Mouse (Mus musculus) splenic B cell, adult 2 months (primary cell): ENCODE results near the gene Ganab.

Experiments
- DNase-seq: peaks from one replicate; pipeline ENCODE4 v3.0.0-alpha.2; 2011; ENCODE audit warnings: low read depth, low spot score
- H3K27me3 ChIP-seq: 2 replicates; pipeline ENCODE4 v1.6.1; 2012; ENCODE audit warnings: mild to moderate bottlenecking, low read length, moderate library complexity, mixed read lengths; ENCODE audit not compliant: control insufficient read depth, poor library complexity, insufficient read depth, severe bottlenecking
- H3K36me3 ChIP-seq: 2 replicates; pipeline ENCODE4 v1.6.1; 2012; ENCODE audit warnings: mild to moderate bottlenecking, low read length, moderate library complexity, mixed read lengths; ENCODE audit not compliant: control insufficient read depth, poor library complexity, insufficient read depth, severe bottlenecking

Gene Ganab

DNA sequence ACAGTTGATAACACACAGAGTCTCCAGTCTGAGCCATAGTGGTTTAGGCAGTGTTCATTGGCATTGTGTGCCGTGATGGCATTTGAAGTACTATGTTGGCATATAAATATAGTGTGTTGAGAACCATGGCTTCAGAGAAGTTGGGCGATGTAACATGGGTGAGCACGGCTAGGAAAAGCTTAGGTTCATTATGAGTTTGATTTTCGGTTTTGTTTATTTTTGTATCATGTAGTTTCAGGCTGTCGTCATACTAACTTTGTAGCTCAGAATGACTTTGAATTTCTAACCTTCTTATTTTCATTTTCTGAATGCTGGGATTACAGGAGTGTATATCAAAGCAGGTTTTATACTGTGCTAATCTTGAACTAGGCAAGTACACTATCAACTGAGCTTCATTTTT, 5.5 kb downstream of the Ganab start:
- no peak for DNase-seq
- H3K27me3 ChIP-seq, result no peaks in the 10 kb centered on the region
- H3K36me3 ChIP-seq, result peaks cover 16% of the 10 kb centered on the region

DNA sequence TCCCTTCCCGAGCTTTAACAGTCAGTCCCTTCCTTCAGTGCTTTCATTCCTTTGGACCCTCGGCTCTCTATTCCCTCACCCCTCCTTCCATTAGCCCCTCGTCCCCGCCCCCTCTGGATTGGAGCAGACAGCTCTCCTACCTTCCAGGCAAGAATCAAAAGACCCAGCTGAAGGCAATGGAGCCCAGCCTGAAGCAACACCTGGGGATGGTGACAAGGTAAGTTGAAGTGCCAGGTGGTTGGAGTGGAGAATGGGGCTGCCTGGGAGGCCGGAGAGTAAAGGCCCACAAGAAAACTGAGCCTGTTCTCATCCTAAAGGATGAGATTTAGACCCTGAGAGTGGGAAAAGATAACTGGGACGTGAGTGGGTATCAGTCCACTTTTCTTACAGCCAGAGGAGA, 10.7 kb downstream of the Ganab start:
- peaks cover 30% of the 10 kb centered on the region for H3K36me3 ChIP-seq
- DNase-seq, result no peak

DNA sequence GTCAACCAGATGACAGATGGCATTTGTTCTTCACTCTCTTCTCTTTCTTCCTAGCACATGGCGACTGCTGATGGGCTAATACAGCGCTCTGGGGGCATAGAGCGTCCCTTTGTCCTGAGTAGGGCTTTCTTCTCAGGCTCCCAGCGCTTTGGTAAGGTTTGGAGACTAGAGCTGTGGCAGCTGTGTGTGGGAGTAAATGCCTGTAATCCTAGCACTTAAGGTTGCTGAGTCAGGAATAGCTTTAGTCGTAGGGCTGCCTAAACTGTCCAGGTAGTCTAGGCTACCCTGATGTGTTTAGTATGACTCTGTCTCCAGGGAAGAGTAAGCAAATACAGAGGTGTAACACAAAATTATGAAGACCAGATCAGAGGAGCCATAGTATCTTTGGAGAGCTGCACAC, 13.9 kb downstream of the Ganab start:
- H3K27me3 ChIP-seq, result no peaks in the 10 kb centered on the region
- no peak for DNase-seq

More for the DNA sequence above, 10.7 kb downstream of the Ganab start:
- H3K27me3 ChIP-seq, result no peaks in the 10 kb centered on the region

DNA sequence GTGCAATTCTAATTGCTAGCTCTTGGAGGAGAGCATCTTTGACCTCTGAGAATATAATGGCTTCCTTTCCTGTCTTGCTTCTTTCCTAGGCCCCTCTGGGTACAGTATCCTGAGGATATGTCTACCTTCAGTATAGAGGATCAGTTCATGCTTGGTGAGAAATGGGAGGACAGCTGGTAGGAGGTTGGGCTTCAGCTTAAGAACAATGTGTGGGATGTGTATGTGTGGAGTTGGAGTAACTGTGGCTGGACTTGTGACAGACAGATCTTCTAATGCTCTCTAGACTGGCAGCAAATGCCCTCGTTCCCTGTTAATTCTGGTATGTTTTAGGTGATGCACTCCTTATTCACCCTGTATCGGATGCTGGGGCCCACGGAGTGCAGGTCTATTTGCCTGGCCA, 16.3 kb downstream of the Ganab start:
- DNase-seq, result no peak
- H3K27me3 ChIP-seq, result no peaks in the 10 kb centered on the region
- peaks cover 23% of the 10 kb centered on the region for H3K36me3 ChIP-seq

More for the DNA sequence above, 13.9 kb downstream of the Ganab start:
- peaks cover 34% of the 10 kb centered on the region for H3K36me3 ChIP-seq

DNA sequence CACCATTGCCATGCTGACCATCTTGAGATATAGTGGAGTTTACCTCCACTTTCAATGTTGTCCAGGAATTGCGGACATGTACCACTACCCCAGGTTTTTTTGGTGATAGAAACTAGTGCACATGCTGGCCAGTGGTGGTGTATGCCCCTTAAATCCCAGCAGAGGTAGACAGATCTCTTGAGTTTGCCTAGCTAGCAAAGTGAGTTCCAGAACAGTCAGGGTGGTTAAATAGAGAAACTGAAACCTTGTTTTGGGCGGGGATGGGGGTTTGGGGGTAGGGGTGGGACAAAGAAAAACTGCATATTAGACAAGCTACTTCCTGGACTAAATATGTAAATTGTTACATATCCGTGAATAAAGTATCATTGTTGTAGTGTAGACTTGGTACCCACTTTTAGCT, 21.1 kb downstream of the Ganab start:
- Histone ChIP-seq H3K27me3 (no peaks in the 10 kb centered on the region), H3K36me3 (peaks cover 9% of the 10 kb centered on the region)
- DNase-seq, result peak; percentile 37

DNA sequence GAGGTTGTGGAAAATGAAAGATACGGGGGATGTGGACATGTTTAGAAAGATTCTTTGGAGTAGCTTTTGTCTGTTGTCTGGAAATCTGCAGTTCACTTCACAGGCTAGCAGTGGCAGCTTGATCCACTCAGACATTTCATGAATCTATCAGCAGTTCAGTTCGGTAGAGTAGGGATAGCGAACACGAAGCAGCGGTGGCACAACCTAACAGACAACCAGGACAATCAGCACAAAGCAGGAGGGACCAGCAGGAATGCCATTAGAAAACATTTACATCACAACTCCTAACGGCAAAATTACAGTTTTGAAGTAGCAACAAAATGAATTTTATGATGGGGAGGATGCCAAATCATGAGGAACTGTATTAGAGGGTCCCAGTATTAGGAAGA, 21.8 kb downstream of the Ganab start:
- DNase-seq, result no peak
- Histone ChIP-seq H3K36me3 (peaks cover 3% of the 10 kb centered on the region), H3K27me3 (no peaks in the 10 kb centered on the region)

DNA sequence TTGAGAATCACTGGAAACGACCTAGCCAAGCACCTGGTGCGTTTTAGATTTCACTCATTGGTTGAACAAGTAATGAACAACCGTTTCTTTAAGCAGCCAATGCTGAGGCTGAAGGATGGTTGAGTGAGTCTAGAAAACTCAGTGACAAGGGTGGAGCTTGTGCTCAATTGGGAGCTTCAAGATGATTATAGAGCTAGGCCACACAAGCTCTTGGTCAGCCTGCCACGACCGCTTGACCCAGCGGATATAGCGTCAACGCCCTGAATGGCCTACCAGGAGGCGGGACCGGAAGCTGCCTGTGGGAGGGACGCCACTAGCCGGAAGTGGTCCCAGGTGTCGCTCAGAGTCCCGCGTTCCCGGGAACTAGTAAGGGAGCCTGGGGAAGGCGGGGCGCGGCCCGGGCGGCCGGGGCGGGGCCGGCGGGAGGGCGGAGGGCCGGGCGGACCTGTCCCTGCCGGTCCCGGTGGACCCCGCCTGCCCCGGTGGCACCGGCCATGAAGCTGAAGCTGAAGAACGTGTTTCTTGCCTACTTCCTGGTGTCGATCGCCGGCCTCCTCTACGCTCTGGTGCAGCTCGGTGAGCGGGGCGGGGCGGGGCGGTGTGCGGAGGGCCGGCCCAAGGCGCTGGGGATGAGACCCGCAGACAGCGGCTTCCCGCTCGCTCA, 22.3 kb downstream of the Ganab start, which contains the start of gene B3gat3:
B3gat3 (plus strand) TSS at position 302 of the 664 bp plus-strand sequence.
- peaks cover 3% of the 10 kb centered on the region for H3K36me3 ChIP-seq
- peak; percentile 76 for DNase-seq
- H3K27me3 ChIP-seq, result no peaks in the 10 kb centered on the region

DNA sequence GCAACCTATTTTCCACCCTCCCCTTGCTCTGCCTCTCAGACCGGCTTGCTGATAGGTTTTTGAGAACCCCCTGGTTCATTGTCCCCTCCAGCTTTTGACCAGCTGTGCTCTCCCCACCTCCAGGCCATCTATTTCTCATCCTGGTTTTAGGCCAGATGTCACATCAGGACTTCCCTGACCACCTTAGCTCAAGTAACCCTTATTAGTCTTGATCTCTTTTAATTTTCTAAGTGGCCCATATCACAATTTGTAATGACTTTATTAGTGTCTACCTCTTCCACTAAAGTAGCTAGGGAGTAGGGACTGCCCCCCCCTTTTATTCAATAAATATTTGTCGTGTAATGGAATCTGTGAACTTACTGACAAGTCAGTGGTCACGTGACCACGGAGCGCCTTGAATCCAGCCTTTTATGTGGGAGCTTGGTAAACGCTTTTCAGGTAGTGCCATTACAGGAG, 23.0 kb downstream of the Ganab start:
- DNase-seq, result peak; percentile 51
- Histone ChIP-seq H3K36me3 (peaks cover 3% of the 10 kb centered on the region), H3K27me3 (no peaks in the 10 kb centered on the region)

DNA sequence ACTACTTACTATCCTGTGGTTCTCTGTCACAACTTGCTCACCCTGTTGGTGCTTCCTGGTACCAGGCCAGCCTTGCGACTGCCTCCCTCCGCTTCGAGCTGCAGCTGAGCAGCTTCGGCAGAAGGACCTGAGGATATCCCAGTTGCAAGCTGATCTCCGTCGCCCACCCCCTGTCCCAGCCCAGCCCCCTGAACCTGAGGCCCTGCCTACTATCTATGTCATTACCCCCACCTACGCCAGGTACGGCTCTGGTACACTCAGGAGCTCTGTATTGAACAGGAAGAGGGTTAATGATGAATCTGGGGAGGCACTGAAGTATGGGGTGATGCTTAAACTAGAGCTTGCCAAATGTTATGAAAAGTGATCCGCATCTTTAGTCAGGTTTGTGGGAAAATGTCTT, 23.9 kb downstream of the Ganab start:
- no peak for DNase-seq
- H3K36me3 ChIP-seq, result peaks cover 1% of the 10 kb centered on the region

DNA sequence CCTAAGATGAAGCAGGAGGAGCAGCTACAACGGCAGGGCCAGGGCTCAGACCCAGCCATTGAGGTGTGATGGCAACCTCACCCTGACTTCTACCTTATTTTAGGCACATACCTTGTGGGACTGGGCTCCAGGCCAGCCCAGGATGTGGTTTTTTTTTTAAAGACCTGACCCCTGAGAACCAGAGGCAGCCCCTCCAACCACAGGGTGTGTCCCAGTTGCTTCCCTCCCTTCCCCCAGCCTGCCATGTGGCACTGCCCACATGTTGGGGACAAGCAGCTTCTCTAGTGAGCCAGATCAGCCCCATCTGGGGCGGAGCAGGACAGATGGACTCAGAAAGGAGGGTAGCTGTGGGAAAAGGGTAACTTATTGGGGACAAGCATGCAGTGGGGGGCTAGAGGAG, 28.9 kb downstream of the Ganab start:
- peak; percentile 22 for DNase-seq
- H3K27me3 ChIP-seq, result no peaks in the 10 kb centered on the region
- peaks cover 5% of the 10 kb centered on the region for H3K36me3 ChIP-seq

More for the DNA sequence above, 23.9 kb downstream of the Ganab start:
- H3K27me3 ChIP-seq, result no peaks in the 10 kb centered on the region

DNA sequence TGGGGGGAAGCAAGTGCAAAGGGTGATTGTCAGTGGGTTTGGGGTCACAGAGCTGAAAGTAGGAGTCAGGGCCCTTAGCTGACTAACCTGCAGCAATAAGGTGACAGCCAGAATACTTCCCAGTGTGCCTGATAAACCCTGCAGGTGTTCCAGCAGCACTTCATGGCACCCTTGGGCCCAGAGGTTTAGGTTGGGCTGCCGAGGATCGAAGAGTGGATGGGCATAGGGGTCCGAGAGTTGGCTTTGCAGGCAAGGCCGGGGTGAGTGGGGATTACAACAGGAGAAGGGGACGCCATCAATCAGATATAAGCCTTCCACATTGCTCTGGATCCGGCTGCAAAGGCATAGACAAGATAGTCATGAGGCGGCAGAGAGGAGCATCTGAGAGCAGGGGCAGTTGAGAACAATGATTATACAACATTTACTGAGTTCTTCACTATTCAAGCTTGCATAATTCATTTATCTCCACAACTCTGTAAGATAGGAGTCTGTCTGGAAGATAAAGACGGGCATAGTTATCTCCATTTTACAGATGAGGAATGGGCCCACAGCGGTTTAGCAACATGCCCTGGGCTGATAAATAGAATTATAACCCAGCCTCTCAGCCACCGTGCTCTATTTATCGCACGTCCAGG, 30.1 kb downstream of the Ganab start:
- Histone ChIP-seq H3K36me3 (peaks cover 3% of the 10 kb centered on the region), H3K27me3 (no peaks in the 10 kb centered on the region)
- DNase-seq, result no peak

DNA sequence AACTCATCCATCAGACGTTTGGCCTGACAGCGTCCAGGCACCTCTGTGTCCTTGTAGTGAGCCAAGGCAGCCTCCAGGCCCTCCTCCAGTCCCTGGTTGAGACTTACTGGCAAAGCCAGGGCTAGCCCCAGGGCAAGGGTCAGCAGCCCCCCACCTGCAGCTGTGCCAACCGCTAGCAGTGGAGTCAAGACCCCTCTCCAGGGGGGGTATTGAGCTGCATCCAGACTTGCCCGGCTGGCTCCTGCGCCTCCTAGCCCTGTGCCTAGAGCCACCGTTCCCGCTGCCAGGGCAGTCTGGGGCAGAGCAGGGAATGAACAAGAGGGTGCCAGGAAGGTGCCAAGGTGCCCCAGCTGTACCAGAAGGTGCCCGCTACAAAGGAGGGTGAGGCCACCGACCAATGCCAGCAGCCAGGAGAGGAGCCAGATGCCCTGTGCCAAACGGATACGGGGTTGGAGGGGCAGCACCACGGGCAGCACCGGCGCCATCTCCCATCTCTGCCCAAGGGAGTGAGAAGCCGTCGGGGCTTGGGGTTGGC, 30.9 kb downstream of the Ganab start:
- Histone ChIP-seq H3K36me3 (peaks cover 3% of the 10 kb centered on the region), H3K27me3 (no peaks in the 10 kb centered on the region)
- DNase-seq, result no peak

DNA sequence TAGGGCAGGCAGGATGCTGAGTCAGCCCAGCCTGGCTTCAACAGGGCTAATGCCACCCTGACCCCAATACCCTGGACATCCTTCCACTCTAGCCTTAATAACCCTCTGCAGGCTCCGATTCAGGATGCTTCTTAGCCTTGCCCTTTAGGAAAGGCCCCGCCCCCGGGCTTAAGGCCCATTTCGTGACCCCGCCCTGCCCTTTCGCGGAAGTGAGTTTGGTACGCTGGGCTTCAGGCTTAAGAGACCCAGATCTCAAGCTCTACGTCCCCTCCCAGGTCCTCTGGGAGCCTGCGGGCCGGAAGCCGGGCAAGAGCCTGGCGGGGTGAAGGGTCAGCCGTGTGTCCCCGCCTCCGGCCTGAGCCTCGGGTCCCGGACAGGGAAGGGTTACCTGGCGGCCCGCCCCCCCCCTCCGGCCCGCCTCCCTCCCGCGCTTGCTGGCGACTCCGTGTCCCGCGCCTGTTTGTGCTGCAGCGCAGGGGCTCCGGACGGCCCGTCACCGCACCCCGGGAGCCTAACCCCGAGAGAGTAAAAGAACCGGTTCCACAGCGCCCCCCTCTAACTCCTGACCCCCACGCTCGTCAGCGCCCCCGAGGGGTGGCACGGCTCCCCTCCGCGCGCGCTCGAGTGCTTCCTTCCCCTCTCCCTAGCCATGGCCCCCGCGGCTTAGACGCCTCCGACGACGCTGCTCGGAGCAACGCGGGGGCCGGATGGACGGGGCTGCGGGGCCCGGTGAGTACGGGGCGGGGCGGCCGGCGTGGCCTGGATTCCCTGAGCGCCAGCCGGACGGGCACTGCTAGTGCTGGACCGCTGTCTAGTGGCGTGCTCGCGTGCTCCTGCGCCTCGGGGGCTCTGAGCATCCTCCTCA, 31.6 kb downstream of the Ganab start, which contains the start of the genes Rom1 and Eml3:
Rom1 (minus strand) TSS at position 133 of the 865 bp plus-strand sequence.
Eml3 (plus strand) TSS at position 329 of the 865 bp plus-strand sequence.
- peaks cover 6% of the 10 kb centered on the region for H3K36me3 ChIP-seq
- no peaks in the 10 kb centered on the region for H3K27me3 ChIP-seq
- peak; percentile 83 for DNase-seq

DNA sequence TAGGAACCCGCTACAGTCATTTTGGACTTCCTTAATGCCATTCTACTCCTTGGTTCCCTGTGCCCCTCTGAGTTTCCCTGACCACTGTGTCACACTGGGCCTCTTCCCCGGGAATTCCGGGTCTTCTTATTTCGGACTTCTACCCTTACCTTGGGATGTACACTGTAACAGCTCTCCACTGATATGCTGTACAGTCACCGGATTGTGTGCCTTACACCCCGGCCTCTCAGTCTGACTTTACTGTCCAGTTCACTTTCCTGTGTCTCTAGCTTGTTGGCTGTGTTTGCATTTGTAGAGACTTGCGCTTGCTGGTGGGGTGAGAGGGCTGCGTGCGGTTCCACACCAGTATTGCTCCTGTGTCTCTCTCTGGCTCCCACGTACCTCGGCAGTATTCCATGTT, 32.2 kb downstream of the Ganab start:
- peaks cover 10% of the 10 kb centered on the region for H3K36me3 ChIP-seq
- no peaks in the 10 kb centered on the region for H3K27me3 ChIP-seq
- DNase-seq, result no peak
